Mouse (Mus musculus) small intestine, adult 10 weeks (tissue): ENCODE data around the gene Il17rb. TPM values are rescaled to one million over a fixed set of nuclear protein-coding genes. Genes with fewer than 3 reads are reported as not detected.

Experiments used
- polyA plus RNA-seq: library from polyadenylated mRNA; stranded (reverse); fragments of 350-450 nt; fragmentation: Illumina TruSeq; extraction: RNeasy Lipid Tissue Mini Kit (QIAGEN cat#74804); gene quantifications from one replicate; pipeline ENCODE4 v1.2.3, GENCODE M21; 2014; ENCODE audit warnings: low replicate concordance

Gene Il17rb
- polyA plus RNA-seq: 1.5 TPM

GRCm38 (mm10) chr14:30008733-30009575 lies at the start of gene Il17rb, which contains the start of gene Chdh:
Il17rb (minus strand) TSS chr14:30008896.
Chdh (plus strand) TSS chr14:30009023.

GRCm38 (mm10) chr14:29978254-29979204 lies 30.2 kb downstream of the Il17rb start, which contains the start of gene Actr8:
Actr8 (plus strand) TSS chr14:29978337.

GRCm38 (mm10) chr14:29968075-29968821 lies 40.4 kb downstream of the Il17rb start, which contains the start of gene Selenok:
Selenok (plus strand) TSS chr14:29968308.

Other genes starting within 250 kb of the Il17rb start
- gene Selenok, start 40.6 kb downstream of the Il17rb start, polyA plus RNA-seq: 73.2 TPM
- gene Actr8, start 30.6 kb downstream of the Il17rb start, polyA plus RNA-seq: 8.6 TPM
- 64.8 TPM for gene Chdh, start 127 bp upstream of the Il17rb start, polyA plus RNA-seq